Mouse (Mus musculus) limb, embryonic 11.5 days (tissue): ENCODE measurements around the gene Sptb. TPM values are rescaled to one million over a fixed set of nuclear protein-coding genes. Genes with fewer than 3 reads are reported as not detected.

Source experiments
- ATAC-seq: fragments of 200-750 bp; cut with Nextera tagmentation; 2 replicates; pipeline ENCODE4 v1.8.0; 2017; ENCODE audit warnings: low read depth; ENCODE audit not compliant: insufficient number of reproducible peaks, low FRiP score, low TSS enrichment
- DNase-seq: peaks from one replicate; pipeline ENCODE4 v3.0.0-alpha.2; 2015; ENCODE audit warnings: low spot score
- H3K27ac ChIP-seq: fragments of 300-500 bp; sonication (generic); replicated peaks from 2 replicates; pipeline ENCODE4 v1.5.1; 2014; ENCODE audit warnings: low read depth, mild to moderate bottlenecking, low read length
- H3K27me3 ChIP-seq: fragments of 300-500 bp; sonication (generic); 2 replicates; pipeline ENCODE4 v1.6.1; 2014; ENCODE audit warnings: mild to moderate bottlenecking, low read length, mixed read lengths; ENCODE audit not compliant: control insufficient read depth, insufficient read depth
- H3K36me3 ChIP-seq: fragments of 300-500 bp; sonication (generic); 2 replicates; pipeline ENCODE4 v1.6.1; 2014; ENCODE audit warnings: mild to moderate bottlenecking, low read length, moderate library complexity, mixed read lengths; ENCODE audit not compliant: control insufficient read depth, insufficient read depth
- H3K4me1 ChIP-seq: fragments of 300-500 bp; sonication (generic); 2 replicates; pipeline ENCODE4 v1.6.1; 2014; ENCODE audit warnings: low read length, mixed read lengths; ENCODE audit not compliant: control insufficient read depth, insufficient read depth
- H3K4me2 ChIP-seq: fragments of 300-500 bp; sonication (generic); 2 replicates; pipeline ENCODE4 v1.6.1; 2014; ENCODE audit warnings: low read depth, mild to moderate bottlenecking, moderate library complexity; ENCODE audit not compliant: severe bottlenecking
- H3K4me3 ChIP-seq: fragments of 300-500 bp; sonication (generic); 2 replicates; pipeline ENCODE4 v1.5.1; 2014; ENCODE audit warnings: low read depth, low read length
- H3K9ac ChIP-seq: fragments of 300-500 bp; sonication (generic); 2 replicates; pipeline ENCODE4 v1.6.1; 2014; ENCODE audit warnings: mild to moderate bottlenecking, low read length
- H3K9me3 ChIP-seq: fragments of 300-500 bp; sonication (generic); 2 replicates; pipeline ENCODE4 v1.6.1; 2016; ENCODE audit warnings: low read length; ENCODE audit not compliant: control insufficient read depth
- WGBS: fragments of 180-500 bp; shearing (Covaris S2); extraction: QIAGEN DNeasy Blood & Tissue Kit; methylation state at CpG from one replicate; pipeline ENCODE4 v1.1.7; 2014; 5-methylcytosine and 5-hydroxymethylcytosine counted together
- polyA plus RNA-seq: library from polyadenylated mRNA; unstranded; fragments of >200 nt; fragmentation: Nextera tagmentation; extraction: Ambion mirVana; gene quantifications from 2 replicates; pipeline ENCODE4 v1.2.1, GENCODE M21; 2014

Sptb gene
- polyA plus RNA-seq, 1 experiment from 2014 or later = 2.7 TPM

DNA sequence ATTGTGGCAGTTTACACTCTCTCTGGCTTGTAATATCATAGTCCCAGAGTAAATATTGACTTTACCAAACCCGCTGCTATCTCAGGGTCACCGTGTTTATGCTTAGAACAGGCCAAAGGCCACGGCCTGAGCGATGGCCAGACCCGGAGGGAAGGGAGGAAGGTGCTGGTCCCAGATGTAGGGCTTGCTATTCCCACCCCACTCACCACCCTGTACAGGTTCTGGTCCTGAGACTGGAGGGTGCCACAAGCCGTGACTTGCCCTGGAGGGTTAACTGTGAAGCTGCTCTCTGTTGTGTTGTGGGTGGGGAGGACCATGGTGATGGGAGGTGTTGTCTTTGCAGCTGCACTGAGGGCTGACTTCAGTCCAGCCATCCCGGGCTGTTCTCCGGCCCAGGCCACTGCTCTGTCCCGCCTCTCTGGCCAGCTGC lies 174.9 kb downstream of the Sptb start:
- no peaks in the 10 kb centered on the region for H3K9me3 ChIP-seq
- peak overlapping the region; percentile 97; the same call in 1 of the 2 replicates for H3K4me2 ChIP-seq
- no peak for ATAC-seq
- no peak overlapping the region for H3K9ac ChIP-seq
- H3K27me3 ChIP-seq = no peaks in the 10 kb centered on the region
- no peak overlapping the region for H3K4me3 ChIP-seq
- 28% methylated on average over 9 of the region's 9 CpGs for WGBS
- peaks cover 20% of the 10 kb centered on the region for H3K4me1 ChIP-seq
- no peak for DNase-seq
- H3K27ac ChIP-seq = no peak overlapping the region
- H3K36me3 ChIP-seq = no peaks in the 10 kb centered on the region

DNA sequence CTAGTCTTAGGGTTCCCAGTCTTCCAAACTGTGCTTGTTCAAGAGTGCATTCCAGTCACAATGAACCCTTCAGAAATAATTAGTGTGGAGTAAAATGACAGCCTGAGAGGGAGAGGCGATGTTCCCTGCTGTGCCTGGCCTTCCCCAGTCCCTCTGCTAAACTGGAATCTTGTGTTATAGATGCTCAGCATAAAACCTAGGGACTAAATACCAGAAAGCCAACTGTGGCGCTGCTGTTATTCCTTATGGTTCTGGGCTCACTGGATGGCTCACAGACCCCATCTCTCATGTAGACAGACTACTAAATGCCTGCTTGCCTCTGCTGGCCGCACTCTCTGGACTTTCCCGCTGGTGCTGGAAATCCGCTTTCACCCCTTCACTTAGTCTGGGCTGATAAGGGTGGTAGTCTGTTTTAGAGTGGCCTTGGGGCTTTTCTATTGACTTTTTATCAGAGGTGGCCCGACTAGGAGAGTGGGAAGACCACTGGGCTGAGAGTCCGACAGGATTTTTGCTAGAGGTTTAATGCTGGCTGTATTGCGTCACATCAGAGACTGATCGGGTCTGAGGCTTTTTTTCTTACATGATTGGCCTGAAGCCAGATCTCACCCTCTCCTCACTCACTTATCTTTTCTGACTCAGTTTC lies 175.6 kb downstream of the Sptb start:
- Histone ChIP-seq H3K27me3 (no peaks in the 10 kb centered on the region), H3K4me3 (peak overlapping the region; percentile 66), H3K9me3 (no peaks in the 10 kb centered on the region), H3K36me3 (no peaks in the 10 kb centered on the region), H3K9ac (0 out of 2 replicates have a peak overlapping the region, but pooled peaks have one; percentile 9), H3K27ac (no peak overlapping the region), H3K4me2 (peak overlapping the region; percentile 97), H3K4me1 (peaks cover 20% of the 10 kb centered on the region)
- peak; percentile 45 for DNase-seq
- WGBS = 17% methylated on average over 9 of the region's 9 CpGs
- ATAC-seq = no peak

DNA sequence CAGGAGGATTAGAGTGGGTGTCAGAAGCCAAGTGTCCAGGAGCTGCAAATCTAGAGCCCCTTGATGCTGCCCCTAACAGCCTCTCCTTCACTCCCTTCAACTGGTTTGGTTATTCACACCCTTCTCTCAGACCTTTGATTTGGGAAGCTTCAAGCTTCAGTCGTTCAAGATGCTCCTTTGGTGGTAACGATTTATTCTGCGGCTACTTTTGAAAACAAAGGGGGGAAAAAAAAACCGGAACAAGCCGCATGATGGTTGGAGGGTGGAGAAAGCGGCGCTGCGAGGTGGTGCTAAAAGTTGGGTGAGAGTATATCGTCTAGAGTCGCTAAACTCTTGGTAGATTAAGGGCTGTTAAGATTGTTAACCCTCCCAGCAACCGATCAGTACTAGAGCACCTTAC lies 176.1 kb downstream of the Sptb start:
- Histone ChIP-seq H3K36me3 (no peaks in the 10 kb centered on the region), H3K9ac (peak overlapping the region; percentile 86), H3K9me3 (no peaks in the 10 kb centered on the region), H3K4me2 (peak overlapping the region; percentile 97), H3K27ac (no peak overlapping the region), H3K4me3 (peak overlapping the region; percentile 66), H3K4me1 (peaks cover 20% of the 10 kb centered on the region), H3K27me3 (no peaks in the 10 kb centered on the region)
- no peak for ATAC-seq
- DNase-seq = no peak
- 1% methylated on average over 11 of the region's 11 CpGs for WGBS

DNA sequence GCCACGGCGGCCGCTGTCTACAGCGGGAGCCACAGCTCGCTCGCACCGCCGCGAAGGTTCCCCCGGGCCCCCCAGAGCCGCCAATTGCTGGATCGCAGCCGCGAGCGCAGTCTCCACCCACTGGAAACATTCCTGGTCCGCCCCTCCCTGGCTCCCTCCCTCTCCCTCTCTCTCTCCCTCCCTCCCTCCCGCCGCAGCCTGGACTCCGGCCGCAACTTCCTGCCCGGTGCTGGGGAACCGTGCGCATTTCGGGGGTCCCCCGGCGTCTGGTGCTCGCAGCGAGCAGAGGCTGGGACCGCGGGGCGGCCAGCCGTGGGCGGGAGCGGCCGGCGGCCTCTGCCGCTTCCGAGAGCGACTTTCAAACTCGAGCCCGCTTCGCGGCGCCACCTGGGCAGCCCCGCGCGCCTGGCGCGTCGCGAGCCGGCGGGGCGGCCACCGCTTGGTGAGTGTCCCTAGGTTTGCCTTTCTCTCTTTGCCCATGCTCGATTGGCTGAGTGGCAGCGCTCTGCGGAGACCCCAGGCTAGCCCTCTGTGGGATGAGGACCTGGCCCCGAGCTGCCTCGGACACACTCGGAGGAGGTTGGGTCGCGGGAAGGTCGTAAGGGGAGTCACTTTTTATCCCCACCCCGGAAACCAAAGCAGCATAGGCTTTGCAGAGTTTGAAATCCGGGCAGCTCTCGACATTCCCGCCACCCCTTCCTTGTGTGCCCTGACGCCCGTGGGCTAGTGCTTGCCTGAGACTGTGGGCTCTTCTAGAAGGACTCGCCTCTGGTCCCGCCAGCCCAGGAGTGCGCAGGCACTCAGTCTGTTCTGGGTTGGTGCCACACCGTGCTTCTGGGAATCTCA lies 176.7 kb downstream of the Sptb start:
- DNase-seq (peak; percentile 85), ATAC-seq (peak; percentile 66)
- Histone ChIP-seq H3K9me3 (no peaks in the 10 kb centered on the region), H3K9ac (peak overlapping the region; percentile 86), H3K4me2 (peak overlapping the region; percentile 97), H3K27me3 (no peaks in the 10 kb centered on the region), H3K4me1 (peaks cover 20% of the 10 kb centered on the region), H3K36me3 (no peaks in the 10 kb centered on the region), H3K4me3 (peak overlapping the region; percentile 66), H3K27ac (peak overlapping the region; percentile 59; the same call in 1 of the 2 replicates)
- under 1% methylated on average over 62 of the region's 74 CpGs for WGBS

DNA sequence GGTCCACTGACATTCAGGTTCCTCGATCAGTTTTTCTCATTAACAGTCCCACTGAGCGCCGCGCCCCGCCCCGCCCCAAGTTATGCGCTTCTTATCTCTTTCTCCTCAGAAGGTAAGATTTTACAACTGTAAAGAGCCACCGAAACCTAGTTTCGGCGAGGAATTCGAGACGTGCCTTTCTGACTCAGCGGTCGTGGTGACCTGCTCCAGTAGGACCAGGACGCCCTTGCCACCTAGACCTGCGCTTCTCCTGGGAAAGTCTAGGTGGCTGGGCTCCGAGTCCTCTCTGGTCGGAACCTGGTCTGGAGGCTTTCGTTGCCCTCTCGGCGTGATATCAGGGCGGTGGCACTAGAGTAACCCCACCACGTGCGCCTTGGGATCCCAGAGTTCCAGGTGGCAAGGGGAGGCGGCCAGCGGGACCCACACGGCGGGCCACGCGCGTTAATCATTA lies 177.4 kb downstream of the Sptb start:
- peak overlapping the region; percentile 86 for H3K9ac ChIP-seq
- no peak overlapping the region for H3K27ac ChIP-seq
- no peaks in the 10 kb centered on the region for H3K27me3 ChIP-seq
- H3K9me3 ChIP-seq = no peaks in the 10 kb centered on the region
- under 1% methylated on average over 31 of the region's 31 CpGs for WGBS
- ATAC-seq = peak; percentile 0; the same call in 1 of the 2 replicates
- H3K4me3 ChIP-seq = peak overlapping the region; percentile 66
- peaks cover 20% of the 10 kb centered on the region for H3K4me1 ChIP-seq
- H3K36me3 ChIP-seq = no peaks in the 10 kb centered on the region
- peak overlapping the region; percentile 97 for H3K4me2 ChIP-seq
- no peak for DNase-seq

DNA sequence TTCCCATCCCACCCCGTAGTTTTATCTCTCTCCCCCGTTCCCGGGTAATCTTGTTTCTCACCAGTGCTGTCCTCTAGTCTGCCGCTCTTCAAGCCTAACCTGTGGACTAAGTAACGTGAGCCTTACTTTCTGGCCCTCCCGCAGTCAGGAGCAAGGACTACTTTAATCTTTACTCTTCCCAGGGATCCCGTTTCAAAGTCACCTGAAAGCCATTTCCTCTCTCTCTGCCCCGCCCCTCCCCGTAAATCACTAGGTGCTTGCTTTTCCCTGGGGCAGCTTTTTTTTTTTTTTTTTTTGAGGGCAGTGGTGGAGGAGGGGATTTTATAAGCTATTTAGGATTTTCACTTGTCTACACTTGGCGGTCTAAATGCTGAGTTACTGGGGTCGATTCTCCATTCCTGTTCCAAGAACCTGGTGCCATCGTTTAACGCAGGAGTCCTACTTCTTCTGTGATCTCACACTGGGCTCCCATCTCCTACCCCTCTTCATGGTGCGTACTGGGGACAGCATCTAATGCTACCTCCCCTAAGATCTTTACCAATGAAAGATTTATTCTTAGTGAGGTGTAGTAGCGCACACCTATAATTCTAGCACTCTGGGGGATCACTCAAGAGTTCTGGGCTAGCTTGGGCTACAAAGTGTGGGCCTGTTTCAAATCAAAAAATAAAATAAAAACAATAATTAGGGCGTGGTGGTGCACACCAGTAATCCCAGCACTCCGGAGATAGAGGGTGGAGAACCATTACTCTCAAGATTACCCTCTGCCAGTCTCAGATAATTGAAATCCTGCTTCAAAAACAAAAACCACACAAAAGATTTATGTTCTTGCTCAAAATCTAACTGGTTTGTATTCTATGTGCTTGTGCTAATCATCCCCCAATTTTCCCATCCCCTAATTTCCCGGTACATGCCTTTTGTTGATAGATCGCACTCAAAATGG lies 178.1 kb downstream of the Sptb start:
- Histone ChIP-seq H3K4me1 (peaks cover 20% of the 10 kb centered on the region), H3K4me3 (peak overlapping the region; percentile 66), H3K4me2 (peak overlapping the region; percentile 97), H3K27me3 (no peaks in the 10 kb centered on the region), H3K9me3 (no peaks in the 10 kb centered on the region), H3K9ac (no peak overlapping the region; the same call in 1 of the 2 replicates), H3K27ac (no peak overlapping the region), H3K36me3 (no peaks in the 10 kb centered on the region)
- under 1% methylated on average over 19 of the region's 19 CpGs for WGBS
- ATAC-seq (peak; percentile 58), DNase-seq (peak; percentile 71)

DNA sequence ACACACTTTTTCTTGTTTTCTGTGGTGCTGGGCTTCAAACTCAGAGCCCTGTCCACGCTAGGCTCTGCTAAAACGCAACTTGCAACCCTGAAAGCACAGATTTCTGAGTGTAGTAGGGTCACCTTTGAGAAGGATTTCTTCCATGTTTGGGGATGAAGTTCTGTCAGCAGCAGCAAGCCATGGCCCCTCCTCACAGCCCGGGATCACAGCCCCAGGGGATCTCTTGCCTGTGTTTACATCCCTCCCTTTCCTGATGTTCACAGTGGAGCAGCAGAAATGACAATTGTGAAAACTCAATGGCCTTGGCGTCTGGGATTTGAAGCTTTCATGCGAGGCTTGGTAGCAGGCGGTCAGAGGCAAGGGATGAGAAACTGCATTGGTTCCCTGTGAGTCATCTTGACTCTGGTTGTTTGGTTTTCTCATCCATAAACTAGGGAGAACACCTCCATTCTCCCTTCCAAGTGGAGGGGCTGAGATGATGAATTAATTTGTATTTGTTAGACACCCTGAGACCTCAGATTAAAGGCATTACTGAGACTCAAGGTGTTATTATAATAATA lies 179.7 kb downstream of the Sptb start, which contains the start of gene Plekhg3:
Gene Plekhg3 (plus strand): TSS at position 312 of the 560 bp plus-strand sequence.
- DNase-seq = no peak
- no peak within 1 kb of the TSS for H3K9ac ChIP-seq
- H3K4me3 ChIP-seq = no peak within 1 kb of the TSS
- no peak within 1 kb of the TSS for H3K4me2 ChIP-seq
- H3K27me3 ChIP-seq = no peaks in the 10 kb centered on the region
- peaks cover 19% of the 10 kb centered on the region for H3K4me1 ChIP-seq
- no peak within 1 kb of the TSS for H3K27ac ChIP-seq
- no peak for ATAC-seq
- H3K36me3 ChIP-seq = no peaks in the 10 kb centered on the region
- H3K9me3 ChIP-seq = no peaks in the 10 kb centered on the region
- 38% methylated on average over 6 of the region's 6 CpGs for WGBS
